Mouse (Mus musculus) right cerebral cortex, postnatal 36 days (tissue): Measurements from ENCODE around the gene Ciao2a.
A peak's percentile ranks its signal among the peaks of the same experiment; 100 is the strongest.

Experiments
- DNase-seq, 2 experiments: peaks; one replicate each; pipeline ENCODE4 v3.0.0; 2022; ENCODE audit warnings: low spot score in 2 of 2, mixed read lengths in 1 of 2

Ciao2a gene

GRCm38 (mm10) chr9:66126456-66127192 is at the start of gene Ciao2a, which contains the start of gene Snx1:
TSS of gene Ciao2a (plus strand) at chr9:66126611.
TSS of gene Snx1 (minus strand) at chr9:66126587.
- DNase-seq, result peak; percentile 92 to 95

GRCm38 (mm10) chr9:66078072-66078471 is 48.3 kb upstream of the Ciao2a start:
- no peak for DNase-seq

GRCm38 (mm10) chr9:66078493-66078892 is 47.9 kb upstream of the Ciao2a start:
- no peak for DNase-seq

GRCm38 (mm10) chr9:66080804-66081459 is 45.5 kb upstream of the Ciao2a start:
- no peak for DNase-seq

GRCm38 (mm10) chr9:66081999-66082398 is 44.4 kb upstream of the Ciao2a start:
- DNase-seq, result no peak

GRCm38 (mm10) chr9:66084171-66084570 is 42.2 kb upstream of the Ciao2a start:
- no peak for DNase-seq

- no peak for DNase-seq
These were observed 39.3 kb upstream of the Ciao2a start for GRCm38 (mm10) chr9:66087062-66087461.

- DNase-seq, result no peak
These were observed 38.0 kb upstream of the Ciao2a start for GRCm38 (mm10) chr9:66088411-66088810.

GRCm38 (mm10) chr9:66090593-66091244 is 35.7 kb upstream of the Ciao2a start:
- DNase-seq, result no peak

GRCm38 (mm10) chr9:66091327-66092231 is 34.8 kb upstream of the Ciao2a start:
- DNase-seq, result no peak

- DNase-seq, result no peak
These were observed 33.7 kb upstream of the Ciao2a start for GRCm38 (mm10) chr9:66092664-66093063.

GRCm38 (mm10) chr9:66101577-66101976 is 24.8 kb upstream of the Ciao2a start:
- no peak for DNase-seq

GRCm38 (mm10) chr9:66102668-66103067 is 23.7 kb upstream of the Ciao2a start:
- DNase-seq, result no peak

- no peak for DNase-seq
These were observed 21.8 kb upstream of the Ciao2a start for GRCm38 (mm10) chr9:66104601-66105000.

- no peak for DNase-seq
These were observed 21.2 kb upstream of the Ciao2a start for GRCm38 (mm10) chr9:66105168-66105567.

- no peak for DNase-seq
These were observed 16.8 kb upstream of the Ciao2a start for GRCm38 (mm10) chr9:66109574-66109973.

GRCm38 (mm10) chr9:66110126-66110525 is 16.3 kb upstream of the Ciao2a start:
- no peak for DNase-seq

- no peak for DNase-seq
These were observed 15.6 kb upstream of the Ciao2a start for GRCm38 (mm10) chr9:66110611-66111379.

GRCm38 (mm10) chr9:66114341-66114740 is 12.1 kb upstream of the Ciao2a start:
- DNase-seq, result no peak

GRCm38 (mm10) chr9:66116890-66117289 is 9.5 kb upstream of the Ciao2a start:
- DNase-seq, result no peak

- no peak for DNase-seq
These were observed 6.9 kb upstream of the Ciao2a start for GRCm38 (mm10) chr9:66119498-66119897.
